Mouse (Mus musculus): ENCODE data around the gene Trpc5.

DNA sequence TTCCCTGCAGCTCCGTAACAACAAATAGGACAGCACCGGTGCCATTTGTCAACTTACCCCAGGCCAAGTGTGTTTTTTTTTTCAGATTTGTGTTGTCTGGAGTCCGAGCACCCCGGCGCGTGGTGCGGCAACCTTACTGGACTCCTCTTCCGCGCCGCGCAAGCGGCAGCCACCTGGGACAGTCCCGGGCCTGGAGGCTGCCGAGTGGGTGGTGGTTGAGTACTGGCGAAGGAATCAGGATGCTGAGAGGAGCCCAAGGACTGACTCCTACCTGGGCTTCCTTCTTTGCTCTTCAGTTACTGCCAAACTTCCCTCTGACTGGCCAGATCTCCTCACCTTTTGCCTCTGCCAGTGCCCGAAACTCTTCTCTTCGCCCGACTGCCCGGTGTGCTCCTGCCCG, 238 bp downstream of the Trpc5 start:
- TF ChIP-seq CTCF (IDR thresholded peaks at IDR 0.05; ENCODE audit: low read depth, low read length) (no peak), POLR2A (IDR thresholded peaks at IDR 0.05; ENCODE audit: insufficient read depth, low read length) (no peak)
